Mouse (Mus musculus) T-helper 2 cell (primary cell): ENCODE data around the gene Gfpt1.

ENCODE experiments used
- in situ Hi-C: fragments of 300-600 bp; cut with MboI, MseI; formaldehyde crosslinking; loops from one replicate; pipeline ENCODE4 v1.15.1; 2025; ENCODE audit warnings: high pct_unique_total_duplicates

Gene Gfpt1

DNA sequence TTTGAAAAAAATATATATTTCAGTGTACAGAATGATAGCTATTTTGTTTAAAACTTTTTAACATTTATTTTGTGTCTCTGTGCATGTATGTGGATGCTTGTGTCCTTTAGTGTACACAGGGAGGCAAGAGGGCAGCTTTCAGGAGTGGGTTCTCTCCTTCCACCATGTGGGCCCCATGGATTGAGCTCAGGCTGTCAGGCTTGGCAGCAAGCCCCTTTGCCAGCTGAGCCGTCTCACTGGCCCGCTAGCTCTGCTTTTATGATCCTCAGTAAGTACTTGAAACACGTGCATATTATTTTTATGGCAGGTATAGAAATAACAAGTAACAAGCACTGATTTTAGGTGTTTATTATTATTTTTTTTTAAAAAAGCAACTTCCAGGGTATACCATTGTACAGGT lies 90.9 kb downstream of the Gfpt1 start:
- in situ Hi-C loops: no loop called here

DNA sequence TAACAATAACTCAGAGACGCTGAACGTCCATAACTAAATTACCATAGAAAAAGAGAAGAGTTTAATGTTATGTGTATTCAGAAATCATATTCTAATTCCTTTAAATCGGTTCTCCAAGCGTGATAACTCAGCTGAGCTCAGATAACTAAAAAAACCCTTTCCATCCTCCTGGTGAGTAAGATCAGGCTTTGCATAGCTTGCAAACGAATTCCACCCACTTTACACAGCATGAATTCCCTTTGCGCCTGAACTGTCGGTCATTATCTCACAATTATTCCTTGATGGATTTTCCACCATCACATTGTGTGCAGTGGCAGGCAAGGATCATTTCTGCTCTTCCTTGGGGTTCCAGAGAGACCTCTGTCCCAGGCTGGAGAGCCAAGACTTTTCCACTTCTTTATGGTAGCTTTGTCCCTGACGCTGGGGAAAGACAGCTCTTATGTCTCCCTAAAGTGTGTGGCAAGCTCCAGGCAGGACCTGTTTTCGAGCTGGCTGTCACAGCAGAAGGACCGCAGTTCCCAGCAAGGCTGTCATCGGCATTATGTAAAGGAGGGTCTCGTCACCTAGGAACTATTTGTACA lies 91.4 kb downstream of the Gfpt1 start:
- in situ Hi-C loops: no loop called here

GRCm38 (mm10) chr6:87138479-87138878 lies 95.8 kb downstream of the Gfpt1 start:
- in situ Hi-C loops: no loop called here

DNA sequence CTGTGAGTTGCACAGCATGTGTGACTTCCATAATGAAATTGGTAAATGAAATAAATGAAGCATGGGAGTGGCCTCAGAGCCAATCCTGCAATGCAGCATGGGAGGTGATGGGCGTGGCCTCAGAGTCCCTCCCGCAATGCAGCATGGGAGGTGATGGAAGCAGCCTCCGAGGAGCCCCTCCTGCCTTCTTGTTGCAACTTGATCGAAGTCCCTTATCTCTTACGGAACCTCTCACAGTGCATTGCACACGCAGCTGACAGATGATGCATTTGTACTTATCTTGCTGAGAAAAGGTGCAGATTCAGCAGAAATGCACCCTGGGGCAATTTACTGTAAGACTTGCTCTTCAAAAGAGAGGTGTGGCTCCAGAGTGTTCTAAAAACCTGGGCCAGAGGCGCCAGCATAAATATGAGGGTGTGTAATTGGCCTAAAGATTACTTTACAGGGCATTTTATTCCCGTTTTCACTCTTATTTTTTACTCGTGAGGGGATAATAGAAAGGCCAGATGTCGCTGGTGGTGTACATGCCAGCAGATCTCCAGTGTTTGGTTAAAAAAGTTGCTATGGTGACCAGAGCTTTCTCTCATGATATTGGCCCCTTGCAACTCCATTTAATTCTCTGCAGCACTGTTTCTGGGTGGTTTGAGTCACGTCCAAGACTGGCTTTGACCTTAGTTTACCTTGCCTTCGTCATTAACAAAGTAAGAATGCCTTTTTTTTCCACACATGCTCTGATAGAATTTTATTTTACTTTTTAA lies 97.3 kb downstream of the Gfpt1 start:
- in situ Hi-C loops: no loop called here
